Mouse (Mus musculus) kidney, embryonic 15.5 days (tissue): ENCODE data around the gene Arhgef3. TPM values are rescaled to one million over a fixed set of nuclear protein-coding genes. Genes with fewer than 3 reads are reported as not detected.

ENCODE experiments used
- ATAC-seq: fragments of 200-750 bp; cut with Nextera tagmentation; replicated peaks from 2 replicates; pipeline ENCODE4 v1.8.0; 2017; ENCODE audit warnings: moderate TSS enrichment; ENCODE audit not compliant: low FRiP score
- H3K27ac ChIP-seq: fragments of 300-500 bp; sonication (generic); 2 replicates; pipeline ENCODE4 v1.5.1; 2015; ENCODE audit warnings: mild to moderate bottlenecking, inconsistent platforms
- H3K27me3 ChIP-seq: fragments of 300-500 bp; sonication (generic); 2 replicates; pipeline ENCODE4 v1.6.1; 2015; ENCODE audit warnings: inconsistent platforms
- H3K36me3 ChIP-seq: fragments of 300-500 bp; sonication (generic); 2 replicates; pipeline ENCODE4 v1.6.1; 2015; ENCODE audit warnings: inconsistent platforms
- H3K4me1 ChIP-seq: fragments of 300-500 bp; sonication (generic); 2 replicates; pipeline ENCODE4 v1.6.1; 2015; ENCODE audit warnings: inconsistent platforms
- H3K4me2 ChIP-seq: fragments of 300-500 bp; sonication (generic); 2 replicates; pipeline ENCODE4 v1.6.1; 2015; ENCODE audit warnings: moderate library complexity, mild to moderate bottlenecking, inconsistent platforms
- H3K4me3 ChIP-seq: fragments of 300-500 bp; sonication (generic); replicated peaks from 2 replicates; pipeline ENCODE4 v1.5.1; 2015; ENCODE audit warnings: mild to moderate bottlenecking, inconsistent platforms
- H3K9ac ChIP-seq: fragments of 300-500 bp; sonication (generic); 2 replicates; pipeline ENCODE4 v1.6.1; 2015; ENCODE audit warnings: mild to moderate bottlenecking, inconsistent platforms
- H3K9me3 ChIP-seq: fragments of 300-500 bp; sonication (generic); replicated peaks from 2 replicates; pipeline ENCODE4 v1.6.1; 2016; ENCODE audit warnings: inconsistent platforms
- WGBS: fragments of 180-500 bp; shearing (Covaris S2); methylation state at CpG from one replicate; pipeline ENCODE4 v1.1.7; 2015; ENCODE audit warnings: mixed read lengths; 5-methylcytosine and 5-hydroxymethylcytosine counted together
- polyA plus RNA-seq: library from polyadenylated mRNA; unstranded; fragments of >200 nt; fragmentation: Nextera tagmentation; extraction: Ambion mirVana; gene quantifications from 2 replicates; pipeline ENCODE4 v1.2.1, GENCODE M21; 2015

The Arhgef3 gene
- polyA plus RNA-seq, 1 experiment from 2014 or later, result 17.2 TPM

GRCm38 (mm10) chr14:27347666-27348065, 233.0 kb downstream of the Arhgef3 start:
- Histone ChIP-seq H3K4me1 (peaks cover 32% of the 10 kb centered on the region), H3K9me3 (no peaks in the 10 kb centered on the region), H3K9ac (no peak overlapping the region), H3K36me3 (no peaks in the 10 kb centered on the region), H3K4me2 (no peak overlapping the region), H3K4me3 (no peak overlapping the region), H3K27me3 (peaks cover 8% of the 10 kb centered on the region; the same call in 1 of the 2 replicates), H3K27ac (0 out of 2 replicates have a peak overlapping the region, but pooled peaks have one; percentile 33)
- WGBS, result 82% methylated on average over 5 of the region's 5 CpGs
- no peak for ATAC-seq

DNA sequence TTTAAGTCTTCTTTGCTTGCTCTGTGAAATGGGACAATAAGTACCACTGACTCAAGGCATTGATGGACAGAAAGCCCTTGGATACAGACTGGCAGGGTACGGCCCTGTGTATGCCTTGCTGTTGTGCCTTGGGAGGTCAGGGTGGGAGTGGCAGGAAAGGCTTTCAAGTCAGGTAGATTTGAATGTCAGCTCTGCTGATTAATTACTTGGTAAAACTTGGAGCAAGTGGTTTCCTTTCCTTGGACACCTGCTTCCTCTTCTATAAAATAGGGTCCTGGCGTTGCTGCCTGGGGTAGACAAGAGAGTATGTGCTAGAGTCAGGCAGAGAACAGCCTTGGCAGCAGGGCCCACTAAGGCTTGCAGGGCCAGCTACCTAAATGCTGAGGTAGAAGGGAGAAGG, 233.4 kb downstream of the Arhgef3 start:
- Histone ChIP-seq H3K9me3 (no peaks in the 10 kb centered on the region), H3K4me3 (no peak overlapping the region), H3K9ac (no peak overlapping the region), H3K27ac (0 out of 2 replicates have a peak overlapping the region, but pooled peaks have one; percentile 33), H3K27me3 (peaks cover 8% of the 10 kb centered on the region; the same call in 1 of the 2 replicates), H3K4me2 (no peak overlapping the region), H3K4me1 (peaks cover 34% of the 10 kb centered on the region), H3K36me3 (no peaks in the 10 kb centered on the region)
- 71% methylated on average over 2 of the region's 2 CpGs for WGBS
- no peak for ATAC-seq

DNA sequence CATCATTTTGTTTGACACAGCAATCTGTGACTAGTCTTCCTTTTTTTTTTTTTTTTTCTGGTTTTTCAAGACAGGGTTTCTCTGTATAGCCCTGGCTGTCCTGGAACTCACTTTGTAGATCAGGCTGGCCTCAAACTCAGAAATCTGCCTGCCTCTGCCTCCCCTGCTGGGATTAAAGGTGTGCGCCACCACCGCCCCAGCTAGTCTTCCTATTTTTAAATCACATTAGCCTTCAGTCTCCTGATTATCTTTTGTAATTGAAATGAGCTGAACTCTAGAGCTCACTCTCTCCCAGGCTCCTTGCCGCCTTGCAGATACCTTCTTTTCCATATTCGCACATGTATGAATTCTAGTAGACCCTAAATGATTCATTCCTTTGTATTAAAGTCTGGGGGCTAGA, 234.0 kb downstream of the Arhgef3 start:
- no peak overlapping the region for H3K27ac ChIP-seq
- H3K4me1 ChIP-seq, result peaks cover 34% of the 10 kb centered on the region
- 97% methylated on average over 4 of the region's 4 CpGs for WGBS
- no peak overlapping the region for H3K4me2 ChIP-seq
- no peak overlapping the region for H3K9ac ChIP-seq
- H3K4me3 ChIP-seq, result no peak overlapping the region
- no peaks in the 10 kb centered on the region for H3K9me3 ChIP-seq
- no peak for ATAC-seq
- peaks cover 8% of the 10 kb centered on the region; the same call in 1 of the 2 replicates for H3K27me3 ChIP-seq
- H3K36me3 ChIP-seq, result no peaks in the 10 kb centered on the region

- Histone ChIP-seq H3K9me3 (no peaks in the 10 kb centered on the region), H3K4me1 (peaks cover 34% of the 10 kb centered on the region), H3K4me2 (no peak overlapping the region), H3K27ac (no peak overlapping the region), H3K4me3 (no peak overlapping the region), H3K27me3 (peaks cover 8% of the 10 kb centered on the region; the same call in 1 of the 2 replicates), H3K36me3 (no peaks in the 10 kb centered on the region), H3K9ac (no peak overlapping the region)
- no peak for ATAC-seq
- 87% methylated on average over 3 of the region's 3 CpGs for WGBS
Observed at GRCm38 (mm10) chr14:27349120-27349519, 234.4 kb downstream of the Arhgef3 start.

DNA sequence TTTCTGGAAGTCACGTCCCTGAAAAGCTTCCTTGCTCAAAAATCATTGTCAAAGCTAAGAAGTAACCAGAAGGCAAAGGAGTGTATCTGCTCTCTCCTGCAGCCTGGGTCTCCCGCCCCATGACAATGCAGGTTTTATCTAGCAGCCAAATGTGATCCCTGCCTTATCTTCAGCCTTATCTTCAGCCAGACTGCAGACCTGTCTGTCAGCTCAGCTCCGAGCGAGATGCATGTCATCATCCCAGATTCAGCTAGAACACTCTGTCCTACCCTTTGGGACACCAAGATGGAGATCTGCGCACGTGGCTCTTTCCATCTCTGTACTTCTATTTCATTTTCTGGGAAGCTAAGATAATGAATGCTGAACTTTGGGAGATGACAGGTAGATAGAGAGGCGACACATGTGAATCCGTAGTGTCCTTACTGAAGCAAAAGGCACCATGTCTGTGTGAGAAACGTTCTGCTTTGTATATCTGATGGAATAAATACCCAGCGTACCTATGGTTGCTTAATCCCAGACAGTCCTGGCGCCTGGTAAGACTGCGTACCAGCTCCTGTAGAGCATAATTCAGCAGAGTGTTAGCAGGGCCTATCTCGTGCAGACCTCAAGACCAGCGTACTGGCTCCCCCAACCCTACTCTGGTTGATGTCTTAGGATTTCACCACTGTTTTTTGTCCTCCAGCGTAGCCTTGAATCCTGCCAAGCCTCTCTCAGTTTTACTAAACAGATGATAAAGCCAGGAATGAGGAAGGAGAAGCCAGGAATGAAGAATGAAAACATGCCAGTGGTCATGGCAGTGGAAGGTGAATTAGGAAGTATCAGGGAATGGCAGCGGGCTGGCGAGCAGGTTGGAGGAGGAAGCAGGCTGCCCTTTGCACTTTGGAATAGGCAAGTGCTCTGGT, 235.4 kb downstream of the Arhgef3 start:
- peaks cover 34% of the 10 kb centered on the region for H3K4me1 ChIP-seq
- no peaks in the 10 kb centered on the region for H3K36me3 ChIP-seq
- ATAC-seq, result no peak
- H3K4me2 ChIP-seq, result no peak overlapping the region
- H3K9ac ChIP-seq, result no peak overlapping the region
- H3K27ac ChIP-seq, result peak overlapping the region; percentile 90
- no peak overlapping the region for H3K4me3 ChIP-seq
- no peaks in the 10 kb centered on the region for H3K9me3 ChIP-seq
- 82% methylated on average over 17 of the region's 17 CpGs for WGBS
- H3K27me3 ChIP-seq, result peaks cover 8% of the 10 kb centered on the region; the same call in 1 of the 2 replicates

DNA sequence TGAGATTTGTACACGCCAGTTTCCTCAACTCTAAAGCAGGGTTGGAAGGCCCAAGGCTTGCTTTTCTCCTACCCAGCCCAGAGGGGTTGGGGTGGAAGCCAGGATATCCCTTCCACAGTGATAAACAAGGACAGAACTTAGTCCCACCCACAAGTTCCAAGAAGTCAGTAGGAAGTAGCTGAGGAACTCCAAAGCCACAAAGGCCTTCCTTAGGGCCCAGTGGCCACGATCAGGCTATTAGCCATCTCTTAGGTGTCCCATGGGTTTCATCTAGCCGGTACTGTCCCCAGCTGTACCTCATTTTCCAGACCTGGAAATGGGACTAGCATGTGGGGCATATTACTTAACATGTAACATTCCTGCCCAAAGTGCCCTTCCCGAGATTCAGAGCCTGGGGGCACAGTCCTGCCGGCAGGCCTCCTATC, 236.4 kb downstream of the Arhgef3 start:
- Histone ChIP-seq H3K9me3 (no peaks in the 10 kb centered on the region), H3K4me1 (peaks cover 43% of the 10 kb centered on the region), H3K36me3 (no peaks in the 10 kb centered on the region), H3K27ac (peak overlapping the region; percentile 90), H3K9ac (no peak overlapping the region), H3K4me3 (no peak overlapping the region), H3K4me2 (no peak overlapping the region), H3K27me3 (peaks cover 9% of the 10 kb centered on the region; the same call in 1 of the 2 replicates)
- 57% methylated on average over 5 of the region's 5 CpGs for WGBS
- ATAC-seq, result no peak; the same call in 1 of the 2 replicates

GRCm38 (mm10) chr14:27351476-27352079, 236.9 kb downstream of the Arhgef3 start:
- H3K4me2 ChIP-seq, result no peak overlapping the region

DNA sequence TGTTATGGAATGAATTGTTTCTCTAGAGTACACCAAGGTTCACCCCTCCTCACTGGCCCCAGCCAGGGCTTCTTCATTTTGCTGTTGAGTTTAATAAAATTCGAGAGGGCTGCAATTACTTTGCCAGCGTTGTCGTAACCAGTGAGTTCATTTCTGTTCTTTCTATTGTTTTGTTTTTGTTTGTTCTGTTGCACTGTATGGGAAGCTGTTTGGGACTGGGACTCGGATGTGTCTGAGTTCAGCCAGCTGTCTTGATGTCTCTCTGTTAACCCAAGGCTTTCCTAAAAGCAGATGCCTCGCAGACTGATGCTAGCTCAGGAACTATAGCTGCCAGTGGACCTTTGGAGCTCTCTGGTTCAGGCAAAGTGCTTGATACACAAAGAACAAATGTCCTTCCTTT, 237.8 kb downstream of the Arhgef3 start:
- H3K27me3 ChIP-seq, result peaks cover 11% of the 10 kb centered on the region; the same call in 1 of the 2 replicates
- peak overlapping the region; percentile 90 for H3K27ac ChIP-seq
- H3K36me3 ChIP-seq, result no peaks in the 10 kb centered on the region
- no peak overlapping the region for H3K4me3 ChIP-seq
- H3K9ac ChIP-seq, result no peak overlapping the region
- no peaks in the 10 kb centered on the region for H3K9me3 ChIP-seq
- no peak overlapping the region for H3K4me2 ChIP-seq
- peaks cover 43% of the 10 kb centered on the region for H3K4me1 ChIP-seq
- WGBS, result 65% methylated on average over 5 of the region's 5 CpGs
- no peak for ATAC-seq

More at GRCm38 (mm10) chr14:27351476-27352079, 236.9 kb downstream of the Arhgef3 start:
- peaks cover 11% of the 10 kb centered on the region; the same call in 1 of the 2 replicates for H3K27me3 ChIP-seq
- H3K36me3 ChIP-seq, result no peaks in the 10 kb centered on the region
- no peak overlapping the region for H3K4me3 ChIP-seq
- peaks cover 43% of the 10 kb centered on the region for H3K4me1 ChIP-seq
- H3K9ac ChIP-seq, result no peak overlapping the region
- whole genome bisulfite sequencing, result 30% methylated on average over 4 of the region's 4 CpGs
- H3K27ac ChIP-seq, result peak overlapping the region; percentile 90
- H3K9me3 ChIP-seq, result no peaks in the 10 kb centered on the region
- peak; percentile 57; the same call in 1 of the 2 replicates for ATAC-seq

DNA sequence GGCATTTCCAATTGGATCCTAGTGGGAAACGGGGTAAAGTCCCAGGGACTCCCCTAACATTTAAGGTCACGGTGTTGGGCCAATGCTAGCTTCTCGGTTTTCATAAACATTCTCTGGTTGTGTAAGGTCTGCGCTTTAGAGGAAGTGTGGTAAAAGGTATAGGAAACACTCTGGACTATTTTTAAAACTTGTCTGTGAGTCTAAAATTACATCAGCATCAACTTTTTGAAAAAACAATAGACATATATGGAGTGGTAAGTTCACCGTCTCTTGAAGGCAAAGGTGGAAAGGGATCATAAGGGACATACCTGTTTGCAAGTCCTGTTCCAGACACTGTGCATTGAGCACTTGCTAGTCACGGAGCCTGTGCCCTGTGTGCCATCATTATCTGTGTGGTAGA, 240.5 kb downstream of the Arhgef3 start:
- Histone ChIP-seq H3K4me2 (no peak overlapping the region), H3K27ac (no peak overlapping the region), H3K9me3 (no peaks in the 10 kb centered on the region), H3K4me1 (peaks cover 35% of the 10 kb centered on the region), H3K36me3 (no peaks in the 10 kb centered on the region), H3K27me3 (peaks cover 4% of the 10 kb centered on the region; the same call in 1 of the 2 replicates), H3K4me3 (no peak overlapping the region), H3K9ac (no peak overlapping the region)
- 79% methylated on average over 6 of the region's 6 CpGs for WGBS
- no peak for ATAC-seq

DNA sequence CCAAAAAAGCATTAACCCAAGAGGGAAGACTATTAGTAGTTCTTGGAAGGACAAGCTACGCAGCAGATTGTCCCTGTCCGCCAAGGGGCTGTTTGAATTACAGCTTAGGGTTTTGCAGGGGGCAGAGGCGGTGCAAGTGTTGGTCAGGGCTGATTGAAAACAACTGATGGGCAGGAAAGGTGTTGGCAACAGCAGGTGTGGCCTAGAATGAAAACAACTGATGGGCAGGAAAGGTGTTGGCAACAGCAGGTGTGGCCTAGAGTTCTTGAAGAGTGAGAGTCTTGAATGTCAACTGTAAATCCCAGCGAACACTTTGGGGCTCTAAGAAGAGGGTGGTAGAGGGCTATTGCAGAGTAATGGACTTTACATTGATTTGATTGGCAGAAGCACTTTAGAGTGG, 241.2 kb downstream of the Arhgef3 start:
- WGBS, result 75% methylated on average over 4 of the region's 4 CpGs
- Histone ChIP-seq H3K27me3 (peaks cover 4% of the 10 kb centered on the region; the same call in 1 of the 2 replicates), H3K36me3 (no peaks in the 10 kb centered on the region), H3K4me2 (no peak overlapping the region), H3K27ac (peak overlapping the region; percentile 22; the same call in 1 of the 2 replicates), H3K4me1 (peaks cover 28% of the 10 kb centered on the region), H3K4me3 (no peak overlapping the region), H3K9ac (no peak overlapping the region), H3K9me3 (no peaks in the 10 kb centered on the region)
- no peak for ATAC-seq

GRCm38 (mm10) chr14:27357139-27357538, 242.4 kb downstream of the Arhgef3 start:
- no peaks in the 10 kb centered on the region for H3K36me3 ChIP-seq
- H3K9me3 ChIP-seq, result no peaks in the 10 kb centered on the region
- no peak overlapping the region for H3K9ac ChIP-seq
- H3K4me1 ChIP-seq, result peaks cover 16% of the 10 kb centered on the region
- ATAC-seq, result no peak
- 56% methylated on average over 6 of the region's 6 CpGs for WGBS
- H3K27ac ChIP-seq, result no peak overlapping the region
- peaks cover 4% of the 10 kb centered on the region; the same call in 1 of the 2 replicates for H3K27me3 ChIP-seq
- no peak overlapping the region for H3K4me3 ChIP-seq
- no peak overlapping the region for H3K4me2 ChIP-seq

DNA sequence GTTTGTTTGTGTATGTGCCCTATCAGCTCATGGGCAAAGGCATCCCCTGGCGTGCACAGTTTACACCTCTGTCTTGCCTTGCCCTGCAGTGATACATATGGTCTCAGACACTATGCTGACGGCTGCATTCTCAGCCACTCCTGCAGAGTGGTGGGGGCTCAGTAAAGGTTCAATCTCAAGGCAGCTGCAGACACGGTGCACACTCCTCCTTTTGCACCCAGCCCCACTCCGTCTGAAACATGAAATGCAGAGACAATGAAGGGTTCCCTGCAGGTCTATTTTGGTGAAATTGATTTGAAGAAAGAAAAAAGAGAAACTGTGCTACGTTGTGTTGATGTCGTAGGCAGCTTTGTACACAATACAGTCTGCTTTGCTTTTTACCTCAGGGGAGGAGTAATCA, 243.5 kb downstream of the Arhgef3 start:
- Histone ChIP-seq H3K27ac (no peak overlapping the region), H3K9ac (no peak overlapping the region), H3K27me3 (peaks cover 4% of the 10 kb centered on the region; the same call in 1 of the 2 replicates), H3K36me3 (no peaks in the 10 kb centered on the region), H3K4me3 (no peak overlapping the region), H3K9me3 (no peaks in the 10 kb centered on the region), H3K4me1 (peaks cover 8% of the 10 kb centered on the region), H3K4me2 (no peak overlapping the region)
- ATAC-seq, result no peak
- 65% methylated on average over 6 of the region's 6 CpGs for WGBS
